Mouse (Mus musculus): ENCODE measurements around the gene Cntnap4.

GRCm38 (mm10) chr8:112747296-112747695 lies 177.5 kb downstream of the Cntnap4 start:
- TF ChIP-seq GATA1 (IDR thresholded peaks at IDR 0.05; ENCODE audit: low read length) (no peak), TAL1 (IDR thresholded peaks at IDR 0.05; ENCODE audit: low read length) (no peak)
